Mouse (Mus musculus) lung, postnatal 25 days (tissue): ENCODE data around the gene Gm32742.
A peak's percentile ranks its signal among the peaks of the same experiment; 100 is the strongest.

Experiments used
- DNase-seq: peaks from one replicate; pipeline ENCODE4 v3.0.0; 2022; ENCODE audit warnings: low spot score

Gene Gm32742

DNA sequence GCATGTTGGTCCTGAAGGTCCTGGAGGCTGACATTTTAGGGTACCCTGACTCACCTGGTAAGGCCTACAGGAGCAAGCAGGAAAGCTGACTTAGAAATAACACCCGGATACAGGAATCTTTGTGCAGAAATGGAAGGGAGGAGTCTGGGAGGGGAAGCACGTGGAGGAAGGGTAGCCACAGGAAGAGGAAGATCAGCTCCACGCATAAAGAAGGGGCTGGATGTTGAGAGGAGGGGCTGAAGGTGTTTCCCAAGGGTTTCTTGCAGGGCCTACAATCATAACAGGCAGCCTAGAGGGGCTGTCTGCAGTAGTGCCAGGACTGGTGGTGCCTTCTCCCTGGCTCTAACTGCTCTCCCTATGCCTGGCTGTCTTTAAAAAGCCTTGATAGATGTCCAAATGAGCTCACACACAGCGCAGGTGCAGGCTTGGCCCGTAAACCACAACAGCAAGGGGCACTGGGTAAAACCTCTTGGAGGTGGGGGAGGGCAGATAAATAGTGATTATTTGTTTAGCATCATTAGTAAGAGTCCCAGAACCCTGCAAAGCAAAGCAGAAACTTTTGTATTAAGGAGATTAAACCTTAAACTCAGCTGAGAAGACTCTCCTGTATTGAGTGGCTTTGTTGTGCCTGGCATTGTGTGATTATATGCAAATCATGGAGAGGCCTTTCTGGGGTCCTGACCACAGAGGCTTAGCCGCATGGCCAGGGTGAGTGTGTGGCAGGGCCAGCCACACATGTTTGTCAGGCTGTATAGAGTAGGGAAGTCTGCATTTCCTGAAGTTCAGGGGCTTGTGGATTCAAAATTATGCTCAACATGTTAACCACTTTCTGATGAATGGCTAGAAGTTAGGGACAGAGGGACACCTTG lies at the start of gene Gm32742:
Gene Gm32742 (minus strand): TSS at position 206 of the 869 bp plus-strand sequence.
- DNase-seq = no peak

DNA sequence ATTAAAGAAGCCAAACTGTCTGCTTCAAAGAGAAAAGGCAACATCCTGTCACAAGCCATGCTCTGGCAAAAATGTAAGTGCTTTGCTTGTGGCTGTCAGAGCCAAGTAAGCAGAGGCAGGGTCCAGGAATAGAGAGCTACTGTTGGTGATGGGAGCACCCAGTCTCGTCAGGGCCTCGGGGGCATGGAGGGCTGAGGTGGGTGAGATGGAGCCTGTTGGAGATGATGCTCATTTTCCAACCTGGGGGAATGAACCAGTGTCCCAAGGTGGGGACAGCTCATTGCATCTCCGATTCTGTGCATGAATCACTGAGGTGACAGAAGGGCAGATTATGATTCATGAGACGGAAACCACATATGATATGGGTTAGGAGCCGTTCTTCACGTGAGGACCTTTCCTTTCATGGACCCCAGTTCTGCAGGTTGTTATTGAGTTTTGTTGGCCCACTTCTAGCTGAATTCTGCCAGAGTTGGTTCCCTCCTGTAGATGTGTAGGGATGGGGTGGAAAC lies 48.5 kb upstream of the Gm32742 start:
- DNase-seq = no peak

- DNase-seq = peak; percentile 64
These were observed 47.9 kb upstream of the Gm32742 start, which contains the start of gene Pou2af1 for GRCm38 (mm10) chr9:51213023-51213728. Pou2af1 (plus strand) TSS chr9:51213708.

DNA sequence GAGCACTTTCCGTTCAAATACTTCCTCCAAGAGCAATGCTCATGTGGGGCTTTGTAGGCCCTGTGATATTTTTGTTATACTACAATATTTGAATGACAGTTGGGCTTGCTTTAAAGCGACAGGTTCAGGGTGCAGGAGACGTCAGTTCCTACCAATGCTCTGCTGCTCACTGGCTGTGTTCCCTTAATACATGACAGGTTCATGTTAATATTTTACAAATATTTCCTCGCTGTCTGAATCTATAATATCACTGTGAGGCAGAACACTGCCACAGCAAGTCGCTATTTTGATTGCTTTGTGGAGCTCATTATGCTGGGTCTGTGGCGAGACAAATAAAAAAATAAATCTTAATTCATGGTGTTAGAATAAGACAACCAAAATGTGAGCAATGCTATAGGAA lies 45.9 kb upstream of the Gm32742 start:
- no peak for DNase-seq

DNA sequence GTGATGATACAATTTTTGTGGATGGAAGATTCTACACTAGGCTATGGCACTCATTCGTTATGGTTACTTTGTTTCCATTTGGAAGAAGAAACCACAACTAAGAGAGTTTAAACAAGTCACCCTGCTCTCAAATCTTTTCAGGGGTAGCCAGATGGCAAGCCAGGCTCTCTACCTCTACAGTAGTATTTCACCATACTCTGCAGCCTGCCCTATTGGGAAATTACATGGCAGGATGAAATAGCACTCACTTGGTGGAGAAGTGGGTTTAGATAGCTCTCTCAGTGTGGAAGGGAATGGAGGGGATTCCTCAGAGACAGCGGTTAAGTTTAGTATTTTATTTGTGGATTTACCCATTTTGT lies 43.6 kb upstream of the Gm32742 start:
- DNase-seq = no peak

- no peak for DNase-seq
These were observed 29.5 kb upstream of the Gm32742 start for GRCm38 (mm10) chr9:51194790-51195189.

- no peak for DNase-seq
These were observed 25.3 kb upstream of the Gm32742 start for GRCm38 (mm10) chr9:51190655-51191054.

GRCm38 (mm10) chr9:51185871-51186270 lies 20.6 kb upstream of the Gm32742 start:
- DNase-seq = no peak

GRCm38 (mm10) chr9:51185386-51185785 lies 20.1 kb upstream of the Gm32742 start:
- DNase-seq = no peak

DNA sequence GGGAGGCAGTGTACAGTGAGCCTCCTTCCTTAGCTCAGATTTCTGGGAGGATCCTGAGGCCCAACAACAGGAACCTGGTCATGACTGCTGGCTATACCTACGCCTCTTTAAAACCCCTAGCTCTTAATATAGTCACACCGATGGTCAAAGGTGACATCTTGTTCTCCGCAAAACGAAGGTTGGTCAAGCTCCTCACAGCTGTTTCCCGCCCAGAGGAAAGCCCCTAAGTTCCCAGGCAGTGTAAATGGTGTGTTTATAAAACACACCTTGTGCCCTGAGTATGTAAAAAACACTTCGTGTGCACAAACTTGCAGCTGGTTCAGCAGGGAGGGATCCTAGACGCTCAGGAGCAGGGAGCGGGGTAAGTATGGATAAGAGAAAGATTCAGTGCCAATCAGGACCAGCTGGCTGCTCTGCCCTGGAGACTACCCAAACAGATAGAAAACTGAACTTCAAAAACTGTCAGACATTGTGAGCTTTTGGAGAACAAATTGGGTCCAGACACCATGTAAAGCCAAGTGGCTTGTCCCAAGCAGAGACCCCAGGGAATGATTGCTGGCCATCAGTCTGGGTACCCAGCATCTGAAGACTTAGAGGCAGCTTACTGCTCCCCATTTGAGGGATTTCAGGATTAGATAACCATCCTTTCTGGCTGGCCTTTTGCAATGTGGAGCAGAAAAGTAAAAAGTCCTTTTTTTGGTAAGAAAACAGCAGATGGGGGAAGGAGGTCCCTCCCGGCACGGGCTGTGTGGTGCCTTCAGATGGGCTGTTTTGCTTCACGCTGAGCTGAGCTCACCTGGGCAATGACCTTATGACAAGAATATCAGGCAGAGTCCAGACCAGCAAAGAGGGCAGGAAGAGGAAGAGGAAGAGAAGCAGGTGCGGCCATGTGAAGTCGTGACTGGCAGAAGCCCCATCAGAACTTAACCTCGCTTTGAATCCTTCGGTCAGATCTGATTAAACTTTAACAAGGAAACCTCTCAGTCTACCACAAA lies 17.7 kb upstream of the Gm32742 start:
- peak; percentile 19 for DNase-seq

DNA sequence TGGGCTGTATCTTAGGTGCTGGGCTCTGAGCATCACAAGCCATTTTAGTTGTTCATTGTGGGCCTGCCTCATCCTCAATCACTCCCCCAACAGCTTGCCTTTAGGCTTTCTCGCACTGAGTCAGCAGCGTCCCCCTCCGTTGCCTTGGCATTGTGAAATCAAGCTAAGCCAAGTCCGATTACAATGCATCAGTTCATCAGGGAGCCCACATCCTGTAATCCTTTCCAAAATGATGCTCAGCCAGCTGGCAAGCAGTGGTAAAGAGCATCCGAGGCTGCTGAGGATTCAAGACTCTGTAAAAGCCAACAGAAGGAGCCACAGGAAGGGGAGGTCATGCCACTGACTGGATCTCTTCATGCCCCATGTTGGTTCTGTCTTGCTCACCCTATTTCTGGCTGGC lies 15.3 kb upstream of the Gm32742 start:
- peak; percentile 54 for DNase-seq

DNA sequence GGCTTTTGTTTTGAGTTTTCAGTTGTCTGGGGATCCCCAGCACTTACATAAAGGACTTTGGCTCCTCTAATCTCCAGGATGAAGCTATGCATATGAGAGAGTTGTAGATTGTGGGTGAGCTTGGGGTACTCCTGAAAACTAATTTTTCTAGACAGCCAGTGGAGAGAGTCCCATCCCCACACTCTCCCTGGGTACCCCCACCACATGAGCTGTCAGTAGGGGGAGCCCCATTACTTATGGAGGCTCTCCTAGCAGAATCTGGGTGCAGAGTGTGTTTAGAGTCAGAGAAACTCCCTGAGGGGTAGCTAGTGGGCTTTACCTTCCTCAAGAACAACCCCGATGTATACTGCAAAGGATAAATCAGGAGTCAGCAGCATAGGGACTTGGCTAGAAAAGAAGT lies 13.0 kb upstream of the Gm32742 start:
- DNase-seq = no peak

- no peak for DNase-seq
These were observed 10.4 kb upstream of the Gm32742 start for GRCm38 (mm10) chr9:51175722-51176121.

GRCm38 (mm10) chr9:51174890-51175464 lies 9.7 kb upstream of the Gm32742 start:
- no peak for DNase-seq

DNA sequence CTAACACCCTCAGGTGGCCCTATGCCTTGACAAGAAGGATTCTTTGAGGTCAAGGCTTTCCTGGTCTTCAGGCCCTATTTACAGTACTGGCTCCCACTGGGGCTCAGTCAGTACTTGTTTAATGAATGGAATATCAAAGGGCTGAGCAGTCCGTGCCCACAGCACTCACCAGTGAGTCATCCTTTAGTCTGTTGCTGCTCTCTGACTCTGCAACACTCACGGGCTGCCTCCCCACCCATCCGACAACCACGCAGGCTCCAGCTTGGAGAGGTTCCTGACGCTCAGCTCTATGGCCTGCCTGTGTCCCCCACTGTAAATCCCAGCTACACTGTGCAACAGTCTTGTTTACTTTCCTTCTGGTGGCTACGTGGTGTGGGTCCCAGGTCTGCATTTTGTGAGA lies 5.0 kb upstream of the Gm32742 start:
- no peak for DNase-seq

DNA sequence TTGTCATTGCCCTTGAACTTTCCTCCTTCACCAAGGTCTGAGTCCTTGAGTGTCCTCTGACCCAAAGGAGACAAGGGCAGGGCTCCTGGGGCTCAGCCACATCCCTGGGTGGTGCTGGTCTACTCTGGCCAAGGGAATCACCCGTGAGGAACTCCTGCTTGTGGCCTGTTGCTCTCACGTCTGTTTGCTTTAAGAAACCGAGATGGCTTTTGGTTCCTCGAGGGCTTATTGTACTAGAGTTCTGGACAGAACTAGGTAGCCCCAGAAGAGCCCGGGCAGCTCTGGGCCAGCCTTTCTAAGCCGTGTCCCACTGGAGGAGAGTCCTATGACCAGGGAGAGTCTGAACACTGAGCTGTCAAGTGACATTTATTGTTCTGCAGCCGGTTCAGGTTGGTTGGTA lies 3.8 kb upstream of the Gm32742 start:
- DNase-seq = peak; percentile 44

- DNase-seq = peak; percentile 81
These were observed 3.4 kb upstream of the Gm32742 start for GRCm38 (mm10) chr9:51168698-51169097.

DNA sequence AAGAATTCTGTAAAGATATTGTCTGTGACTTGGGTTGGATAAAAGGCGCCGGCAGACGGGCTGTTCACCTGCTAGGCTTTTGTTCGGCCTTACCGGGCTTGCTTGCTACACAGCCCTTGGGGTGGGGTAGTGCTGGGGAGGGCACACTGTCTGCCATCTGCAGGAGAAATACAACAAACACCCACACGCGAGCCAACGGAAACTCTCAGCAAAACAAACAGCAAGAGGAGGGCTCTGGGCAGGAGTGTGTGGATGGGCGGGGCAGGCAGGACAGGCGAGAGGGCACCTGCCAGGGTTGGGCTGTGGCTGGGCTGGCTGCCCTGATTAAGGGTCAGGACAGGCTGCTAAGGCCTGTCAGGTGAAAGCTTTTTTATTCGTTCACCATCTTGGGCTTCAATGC lies 2.6 kb upstream of the Gm32742 start:
- DNase-seq = peak; percentile 86

GRCm38 (mm10) chr9:51163989-51164388 lies 1.3 kb downstream of the Gm32742 start:
- no peak for DNase-seq

- DNase-seq = peak; percentile 87
These were observed 3.4 kb downstream of the Gm32742 start for GRCm38 (mm10) chr9:51161771-51162388.
